Mouse (Mus musculus): ENCODE results near the gene Unc13d. TPM values are rescaled to one million over a fixed set of nuclear protein-coding genes. Genes with fewer than 3 reads are reported as not detected.
A peak's percentile ranks its signal among the peaks of the same experiment; 100 is the strongest.
"Not testable (repeated sequence)": the region's sequence is repeated elsewhere in the genome, so short reads cannot be mapped to it uniquely, and the experiment has no call there.

Unc13d gene
- polyA plus RNA-seq (2012; ENCODE audit: insufficient read depth, insufficient read length, missing spikeins): not detected in 2 replicates

DNA sequence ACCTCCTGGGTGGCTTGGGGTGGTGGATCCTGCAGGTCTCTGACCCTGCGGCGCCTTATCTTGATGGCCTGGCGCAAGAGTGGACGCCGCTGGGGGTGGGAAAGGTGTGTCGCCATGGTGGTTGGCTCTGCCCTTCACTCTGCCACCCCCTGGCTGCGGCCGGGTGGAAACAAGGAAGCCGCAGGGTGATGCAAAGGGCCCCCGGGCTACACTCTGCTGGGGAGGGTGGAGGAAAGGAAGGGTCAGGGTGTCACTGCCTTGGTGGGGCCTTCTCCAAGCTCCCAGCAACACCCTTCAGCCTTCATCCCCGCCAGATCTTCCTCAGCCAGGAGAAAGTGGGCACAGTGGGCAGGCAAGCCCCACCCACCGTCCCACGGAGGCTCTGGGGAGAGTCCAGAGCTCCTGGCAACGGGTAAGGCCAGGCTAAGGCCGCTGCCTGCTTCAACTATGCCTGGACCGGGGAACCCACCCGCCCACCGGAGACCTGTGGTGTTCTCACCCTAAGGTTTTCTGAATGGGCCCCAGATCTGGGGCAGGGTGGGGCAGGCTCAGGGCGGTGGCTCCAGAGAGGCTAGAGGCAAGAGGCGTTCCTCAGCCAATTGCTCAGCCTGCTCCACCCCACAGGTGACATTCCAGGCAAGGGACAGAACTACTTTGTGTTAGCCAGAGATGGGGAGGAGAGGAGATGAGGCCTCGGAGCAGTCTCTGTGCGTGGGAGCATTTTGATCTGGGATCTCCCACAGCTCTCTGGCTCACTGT lies at the start of gene Unc13d:
Gene Unc13d, minus strand, starts transcription at position 516 of the 759 bp plus-strand sequence.
- Histone ChIP-seq H3K27ac (replicated peaks; ENCODE audit: low read depth, low read length) (no peak within 1 kb of the TSS), H3K4me3 (ENCODE audit: insufficient read depth, low read depth, low read length) (peak within 1 kb of the TSS; percentile 38), H3K4me1 (ENCODE audit: control insufficient read depth, insufficient read depth, insufficient read length, low read length) (no peaks in the 10 kb centered on the region)

GRCm38 (mm10) chr11:116126261-116126660 lies 48.5 kb upstream of the Unc13d start:
- Histone ChIP-seq H3K4me3 (ENCODE audit: insufficient read depth, low read depth, low read length) (no peak overlapping the region), H3K4me1 (ENCODE audit: control insufficient read depth, insufficient read depth, insufficient read length, low read length) (peaks cover 16% of the 10 kb centered on the region), H3K27ac (replicated peaks; ENCODE audit: low read depth, low read length) (no peak overlapping the region)

- not testable (repeated sequence) for H3K4me3 ChIP-seq (ENCODE audit: insufficient read depth, low read depth, low read length); H3K4me1 ChIP-seq (ENCODE audit: control insufficient read depth, insufficient read depth, insufficient read length, low read length); H3K27ac ChIP-seq (replicated peaks; ENCODE audit: low read depth, low read length)
Measured at GRCm38 (mm10) chr11:116121731-116122245, 44.0 kb upstream of the Unc13d start.

- Histone ChIP-seq H3K27ac (replicated peaks; ENCODE audit: low read depth, low read length) (no peak overlapping the region), H3K4me1 (ENCODE audit: control insufficient read depth, insufficient read depth, insufficient read length, low read length) (no peaks in the 10 kb centered on the region)
Measured at GRCm38 (mm10) chr11:116117819-116118218, 40.1 kb upstream of the Unc13d start.

DNA sequence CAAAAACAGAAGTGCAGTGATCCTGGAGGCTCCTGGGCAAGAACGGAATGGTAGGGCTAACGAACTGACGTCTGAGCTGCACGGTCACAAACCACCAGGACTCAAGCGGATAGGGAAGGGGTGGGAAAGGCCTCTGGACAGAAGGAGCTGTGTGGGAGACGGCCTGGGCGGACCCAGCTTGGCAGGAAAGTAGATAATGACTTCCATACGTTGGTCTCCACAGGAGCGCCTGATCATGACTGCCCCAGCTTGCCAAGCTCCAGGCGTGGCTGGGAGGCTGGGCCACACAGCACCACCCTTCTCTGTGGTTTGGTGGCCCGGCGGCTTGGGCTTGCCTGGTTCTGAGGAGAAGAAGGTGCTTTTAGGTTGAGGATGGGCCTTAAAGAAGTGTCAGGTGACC lies 39.5 kb upstream of the Unc13d start:
- no peaks in the 10 kb centered on the region for H3K4me1 ChIP-seq (ENCODE audit: control insufficient read depth, insufficient read depth, insufficient read length, low read length)
- no peak overlapping the region for H3K4me3 ChIP-seq (ENCODE audit: insufficient read depth, low read depth, low read length)
- H3K27ac ChIP-seq (replicated peaks; ENCODE audit: low read depth, low read length): no peak overlapping the region

More at GRCm38 (mm10) chr11:116117819-116118218, 40.1 kb upstream of the Unc13d start:
- no peak overlapping the region for H3K4me3 ChIP-seq (ENCODE audit: insufficient read depth, low read depth, low read length)

GRCm38 (mm10) chr11:116111611-116112203 lies 33.9 kb upstream of the Unc13d start:
- peaks cover 13% of the 10 kb centered on the region for H3K4me1 ChIP-seq (ENCODE audit: control insufficient read depth, insufficient read depth, insufficient read length, low read length)
- no peak overlapping the region for H3K27ac ChIP-seq (replicated peaks; ENCODE audit: low read depth, low read length)
- H3K4me3 ChIP-seq (ENCODE audit: insufficient read depth, low read depth, low read length): no peak overlapping the region

GRCm38 (mm10) chr11:116111067-116111466 lies 33.3 kb upstream of the Unc13d start:
- 0 out of 2 replicates have a peak overlapping the region, but pooled peaks have one; percentile 82 for H3K4me3 ChIP-seq (ENCODE audit: insufficient read depth, low read depth, low read length)
- H3K4me1 ChIP-seq (ENCODE audit: control insufficient read depth, insufficient read depth, insufficient read length, low read length): peaks cover 13% of the 10 kb centered on the region
- peak overlapping the region; percentile 54 for H3K27ac ChIP-seq (replicated peaks; ENCODE audit: low read depth, low read length)

GRCm38 (mm10) chr11:116110540-116110939 lies 32.8 kb upstream of the Unc13d start:
- peak overlapping the region; percentile 89 for H3K27ac ChIP-seq (replicated peaks; ENCODE audit: low read depth, low read length)
- peak overlapping the region; percentile 82 for H3K4me3 ChIP-seq (ENCODE audit: insufficient read depth, low read depth, low read length)
- H3K4me1 ChIP-seq (ENCODE audit: control insufficient read depth, insufficient read depth, insufficient read length, low read length): peaks cover 13% of the 10 kb centered on the region

DNA sequence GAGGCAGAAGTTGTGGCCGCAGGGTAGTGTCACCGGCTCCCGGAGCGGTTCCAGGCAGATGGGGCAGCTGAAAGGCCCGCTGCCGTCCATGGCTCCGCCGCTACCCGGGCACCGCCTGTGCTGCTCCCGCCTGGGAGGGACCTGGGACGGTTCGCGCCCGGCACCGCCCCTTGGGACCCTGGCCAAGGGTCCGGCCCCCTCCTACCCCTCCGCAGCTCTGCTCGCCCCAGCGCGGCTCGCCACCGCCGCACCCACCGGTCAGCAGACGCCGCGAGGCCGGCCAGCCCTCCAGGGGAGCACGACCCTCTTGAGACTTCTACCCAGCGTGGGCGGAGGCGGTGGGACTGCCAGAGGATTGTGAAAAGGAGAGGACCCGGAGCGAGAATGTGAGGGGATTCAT lies 32.4 kb upstream of the Unc13d start:
- Histone ChIP-seq H3K27ac (replicated peaks; ENCODE audit: low read depth, low read length) (peak overlapping the region; percentile 89), H3K4me1 (ENCODE audit: control insufficient read depth, insufficient read depth, insufficient read length, low read length) (peaks cover 13% of the 10 kb centered on the region), H3K4me3 (ENCODE audit: insufficient read depth, low read depth, low read length) (peak overlapping the region; percentile 82)

- peaks cover 15% of the 10 kb centered on the region for H3K4me1 ChIP-seq (ENCODE audit: control insufficient read depth, insufficient read depth, insufficient read length, low read length)
Measured at GRCm38 (mm10) chr11:116109441-116110081, 31.8 kb upstream of the Unc13d start.

DNA sequence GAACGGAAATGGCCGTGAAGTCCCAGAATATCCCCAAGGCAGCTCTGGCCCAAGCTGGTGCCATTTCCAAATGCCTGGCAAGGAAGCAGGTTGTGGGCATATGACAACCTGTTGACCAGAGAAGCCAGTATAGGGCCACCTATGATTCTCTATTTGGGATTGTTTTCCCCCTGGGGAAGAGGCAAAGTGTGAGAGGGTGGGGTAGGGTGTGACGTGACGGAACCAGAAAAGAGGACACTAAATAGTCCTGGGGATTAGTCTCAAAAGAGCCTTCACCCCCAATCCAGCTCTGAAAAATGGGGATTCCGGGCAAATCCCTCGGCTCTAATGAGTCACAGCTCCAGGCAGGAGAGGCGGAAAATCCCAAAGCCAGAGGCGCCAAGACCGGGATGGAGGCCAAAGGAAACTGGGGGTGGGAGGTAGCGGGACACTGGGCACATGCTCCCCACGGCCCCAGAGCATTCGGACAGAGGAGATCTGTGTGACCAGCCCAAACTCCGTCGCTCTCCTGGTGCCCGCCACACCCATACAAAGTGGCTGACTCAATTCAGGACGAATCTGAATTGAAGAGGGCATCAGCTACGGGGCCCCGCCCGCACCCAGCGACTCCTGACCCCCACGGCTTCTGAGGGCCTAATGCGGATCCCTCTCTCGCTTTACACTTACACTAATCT lies 30.8 kb upstream of the Unc13d start:
- Histone ChIP-seq H3K27ac (replicated peaks; ENCODE audit: low read depth, low read length) (peak overlapping the region; percentile 89), H3K4me1 (ENCODE audit: control insufficient read depth, insufficient read depth, insufficient read length, low read length) (peaks cover 20% of the 10 kb centered on the region)

More at GRCm38 (mm10) chr11:116109441-116110081, 31.8 kb upstream of the Unc13d start:
- Histone ChIP-seq H3K27ac (replicated peaks; ENCODE audit: low read depth, low read length) (peak overlapping the region; percentile 89), H3K4me3 (ENCODE audit: insufficient read depth, low read depth, low read length) (peak overlapping the region; percentile 82)

GRCm38 (mm10) chr11:116107777-116108285 lies 30.1 kb upstream of the Unc13d start:
- peak overlapping the region; percentile 82 for H3K4me3 ChIP-seq (ENCODE audit: insufficient read depth, low read depth, low read length)
- peak overlapping the region; percentile 89; the same call in 1 of the 2 replicates for H3K27ac ChIP-seq (replicated peaks; ENCODE audit: low read depth, low read length)
- H3K4me1 ChIP-seq (ENCODE audit: control insufficient read depth, insufficient read depth, insufficient read length, low read length): peaks cover 22% of the 10 kb centered on the region

More for the DNA sequence above, 30.8 kb upstream of the Unc13d start:
- peak overlapping the region; percentile 82 for H3K4me3 ChIP-seq (ENCODE audit: insufficient read depth, low read depth, low read length)

DNA sequence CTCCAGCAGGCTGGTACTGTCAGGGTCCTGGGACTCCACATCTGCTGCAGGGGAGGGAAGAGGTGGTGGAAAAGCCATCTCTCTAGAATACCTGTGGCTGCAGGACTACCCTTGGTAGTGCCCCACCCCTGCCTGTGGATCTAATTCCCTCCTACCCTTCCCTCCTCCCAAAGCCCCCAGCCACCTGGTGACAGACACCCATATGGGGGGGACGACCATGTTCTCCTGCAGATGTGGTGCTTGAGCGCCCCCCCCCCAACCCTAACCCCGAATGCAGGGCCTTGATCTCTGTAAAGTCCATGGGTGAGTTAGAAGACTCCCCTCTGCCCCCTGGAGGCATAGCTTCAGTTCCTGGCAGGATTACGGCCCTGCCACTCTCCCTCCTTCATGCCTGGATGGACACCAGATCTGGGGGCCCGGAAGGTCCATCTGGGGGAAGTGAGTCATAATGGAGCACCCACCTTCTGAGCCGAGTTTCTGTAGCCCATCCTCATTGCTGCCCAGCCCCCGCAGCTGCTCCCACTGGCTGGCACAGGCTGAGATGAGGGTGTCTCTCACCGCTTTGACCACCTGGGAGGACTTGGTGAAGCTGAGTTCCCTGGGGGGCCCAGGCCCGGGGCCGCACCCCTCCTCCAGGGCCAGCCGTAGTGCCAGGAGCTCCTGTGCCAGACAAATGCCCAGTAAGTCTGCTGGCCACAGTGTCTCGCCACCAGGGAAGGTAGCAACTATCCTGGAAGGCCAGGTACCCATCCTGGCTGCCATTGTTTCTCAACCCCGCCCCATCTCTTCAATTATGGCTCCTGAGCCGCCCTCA lies 29.4 kb upstream of the Unc13d start:
- peak overlapping the region; percentile 82 for H3K4me3 ChIP-seq (ENCODE audit: insufficient read depth, low read depth, low read length)
- H3K4me1 ChIP-seq (ENCODE audit: control insufficient read depth, insufficient read depth, insufficient read length, low read length): peaks cover 25% of the 10 kb centered on the region
- H3K27ac ChIP-seq (replicated peaks; ENCODE audit: low read depth, low read length): 0 out of 2 replicates have a peak overlapping the region, but pooled peaks have one; percentile 5
